Mouse (Mus musculus) forebrain, embryonic 14.5 days (tissue): ENCODE measurements around the gene Acot4. TPM values are rescaled to one million over a fixed set of nuclear protein-coding genes. Genes with fewer than 3 reads are reported as not detected.
"Not testable (repeated sequence)": the region's sequence is repeated elsewhere in the genome, so short reads cannot be mapped to it uniquely, and the experiment has no call there.

Experiments used
- ATAC-seq: fragments of 200-750 bp; cut with Nextera tagmentation; 2 replicates; pipeline ENCODE4 v1.8.0; 2017; ENCODE audit warnings: mild to moderate bottlenecking, moderate library complexity
- DNase-seq: peaks from one replicate; pipeline ENCODE4 v3.0.0-alpha.2; 2015; ENCODE audit warnings: low spot score
- H3K27ac ChIP-seq: fragments of 300-500 bp; sonication (generic); 2 replicates; pipeline ENCODE4 v1.5.1; 2014; ENCODE audit warnings: low read depth, mild to moderate bottlenecking, control low read depth, low read length, moderate library complexity
- H3K27me3 ChIP-seq: fragments of 300-500 bp; sonication (generic); replicated peaks from 2 replicates; pipeline ENCODE4 v1.6.1; 2014; ENCODE audit warnings: low read length, control low read depth, mixed read lengths; ENCODE audit not compliant: control insufficient read depth, insufficient read depth
- H3K36me3 ChIP-seq: fragments of 300-500 bp; sonication (generic); 2 replicates; pipeline ENCODE4 v1.6.1; 2014; ENCODE audit warnings: low read length, control low read depth; ENCODE audit not compliant: control insufficient read depth, insufficient read depth
- H3K4me1 ChIP-seq: fragments of 300-500 bp; sonication (generic); 2 replicates; pipeline ENCODE4 v1.6.1; 2014; ENCODE audit warnings: antibody characterized with exemption, low read length, control low read depth; ENCODE audit not compliant: control insufficient read depth, insufficient read depth
- H3K4me2 ChIP-seq: fragments of 300-500 bp; sonication (generic); 2 replicates; pipeline ENCODE4 v1.6.1; 2014; ENCODE audit warnings: mild to moderate bottlenecking, control low read depth, low read length
- H3K4me3 ChIP-seq: fragments of 300-500 bp; sonication (generic); 2 replicates; pipeline ENCODE4 v1.5.1; 2014; ENCODE audit warnings: low read depth, low read length, control low read depth
- H3K9ac ChIP-seq: fragments of 300-500 bp; sonication (generic); 2 replicates; pipeline ENCODE4 v1.6.1; 2014; ENCODE audit warnings: mild to moderate bottlenecking, low read length, control low read depth, moderate library complexity
- H3K9me3 ChIP-seq: fragments of 300-500 bp; sonication (generic); replicated peaks from 2 replicates; pipeline ENCODE4 v1.6.1; 2016; ENCODE audit warnings: low read length, control low read depth, mixed read lengths; ENCODE audit not compliant: control insufficient read depth
- WGBS: fragments of 180-500 bp; shearing (Covaris S2); extraction: QIAGEN DNeasy Blood & Tissue Kit; methylation state at CpG from one replicate; pipeline ENCODE4 v1.1.7; 2014; 5-methylcytosine and 5-hydroxymethylcytosine counted together
- polyA plus RNA-seq: library from polyadenylated mRNA; unstranded; fragments of >200 nt; fragmentation: Nextera tagmentation; extraction: Ambion mirVana; gene quantifications from 2 replicates; pipeline ENCODE4 v1.2.1, GENCODE M21; 2014

Gene Acot4
- polyA plus RNA-seq, 1 experiment from 2014 or later, result 0.22 TPM

GRCm38 (mm10) chr12:84023052-84023745 lies 15.0 kb upstream of the Acot4 start:
- H3K9me3 ChIP-seq, result no peaks in the 10 kb centered on the region
- WGBS, result 79% methylated on average over 9 of the region's 9 CpGs
- DNase-seq, result no peak
- no peak overlapping the region for H3K27ac ChIP-seq
- no peak for ATAC-seq
- no peak overlapping the region for H3K9ac ChIP-seq
- H3K27me3 ChIP-seq, result no peaks in the 10 kb centered on the region
- H3K36me3 ChIP-seq, result no peaks in the 10 kb centered on the region
- no peaks in the 10 kb centered on the region for H3K4me1 ChIP-seq
- H3K4me3 ChIP-seq, result no peak overlapping the region
- H3K4me2 ChIP-seq, result no peak overlapping the region

GRCm38 (mm10) chr12:84025888-84026287 lies 12.3 kb upstream of the Acot4 start:
- H3K4me3 ChIP-seq, result no peak overlapping the region
- no peaks in the 10 kb centered on the region for H3K4me1 ChIP-seq
- no peaks in the 10 kb centered on the region for H3K27me3 ChIP-seq
- ATAC-seq, result no peak
- H3K36me3 ChIP-seq, result no peaks in the 10 kb centered on the region
- no peak for DNase-seq
- H3K9ac ChIP-seq, result no peak overlapping the region
- 94% methylated on average over 7 of the region's 7 CpGs for WGBS
- H3K4me2 ChIP-seq, result no peak overlapping the region
- H3K27ac ChIP-seq, result no peak overlapping the region
- H3K9me3 ChIP-seq, result no peaks in the 10 kb centered on the region

GRCm38 (mm10) chr12:84028328-84028727 lies 9.9 kb upstream of the Acot4 start:
- H3K9ac ChIP-seq, DNase-seq, H3K27ac ChIP-seq, H3K4me1 ChIP-seq, H3K9me3 ChIP-seq, H3K27me3 ChIP-seq, ATAC-seq, H3K36me3 ChIP-seq, H3K4me2 ChIP-seq, H3K4me3 ChIP-seq: not testable (repeated sequence)
- 34% methylated on average over 3 of the region's 3 CpGs for WGBS

DNA sequence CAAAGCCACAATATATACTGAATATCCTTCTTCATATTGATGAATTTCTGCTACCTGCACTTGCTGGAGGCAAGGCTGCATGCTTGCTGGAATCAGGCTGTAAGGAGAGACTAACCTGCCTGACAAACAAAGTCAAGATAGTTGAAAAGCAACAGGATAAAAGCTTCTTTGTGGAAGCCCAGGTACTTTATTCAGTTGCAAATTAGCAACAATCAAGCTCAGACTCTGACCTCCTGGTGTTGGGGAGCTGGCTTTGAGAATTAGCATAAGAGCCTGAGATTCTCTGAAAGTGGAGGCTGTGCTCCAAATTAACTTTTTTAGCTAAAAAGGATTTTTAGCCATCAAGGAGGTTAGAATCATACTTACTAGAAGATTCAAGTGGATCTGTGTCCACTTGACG lies 9.1 kb upstream of the Acot4 start:
- not testable (repeated sequence) for H3K4me3 ChIP-seq, H3K4me1 ChIP-seq, H3K9ac ChIP-seq, H3K4me2 ChIP-seq, H3K36me3 ChIP-seq, ATAC-seq, H3K27ac ChIP-seq, H3K27me3 ChIP-seq, H3K9me3 ChIP-seq, DNase-seq
- WGBS, result 84% methylated on average over 1 of the region's 1 CpGs

- Histone ChIP-seq H3K27me3 (no peaks in the 10 kb centered on the region), H3K9ac (no peak overlapping the region), H3K9me3 (no peaks in the 10 kb centered on the region), H3K27ac (no peak overlapping the region), H3K4me1 (no peaks in the 10 kb centered on the region), H3K4me2 (no peak overlapping the region), H3K36me3 (no peaks in the 10 kb centered on the region), H3K4me3 (no peak overlapping the region)
- 68% methylated on average over 4 of the region's 4 CpGs for WGBS
- DNase-seq, result peak; percentile 84
- peak; percentile 80 for ATAC-seq
These were observed 7.4 kb upstream of the Acot4 start for GRCm38 (mm10) chr12:84030659-84031332.

DNA sequence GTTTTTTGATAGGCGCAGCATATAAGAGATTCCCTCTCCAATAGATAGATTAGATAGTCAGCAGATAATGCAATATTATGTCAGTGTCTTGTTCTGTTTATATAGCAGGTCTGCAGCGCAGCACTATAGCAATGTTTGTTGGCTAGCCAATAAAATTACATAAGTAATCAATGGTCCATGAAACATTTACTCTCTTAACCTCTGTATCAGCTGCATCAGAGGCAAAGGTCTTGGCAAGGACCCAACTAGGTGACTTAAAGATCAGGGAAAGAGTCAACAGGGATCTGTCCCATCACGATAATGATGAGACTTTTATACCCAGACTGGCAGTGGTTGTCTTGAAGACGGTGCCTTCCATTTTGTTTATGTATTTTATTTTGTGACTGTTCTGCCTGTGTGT lies 5.3 kb upstream of the Acot4 start:
- H3K4me1 ChIP-seq, result no peaks in the 10 kb centered on the region
- no peak overlapping the region for H3K9ac ChIP-seq
- ATAC-seq (no peak), DNase-seq (no peak)
- H3K9me3 ChIP-seq, result no peaks in the 10 kb centered on the region
- H3K27ac ChIP-seq, result no peak overlapping the region
- H3K4me3 ChIP-seq, result no peak overlapping the region
- H3K27me3 ChIP-seq, result no peaks in the 10 kb centered on the region; the same call in 1 of the 2 replicates
- WGBS, result 90% methylated on average over 4 of the region's 4 CpGs
- no peaks in the 10 kb centered on the region for H3K36me3 ChIP-seq
- H3K4me2 ChIP-seq, result no peak overlapping the region

GRCm38 (mm10) chr12:84033302-84033701 lies 4.9 kb upstream of the Acot4 start:
- not testable (repeated sequence) for H3K36me3 ChIP-seq, H3K27ac ChIP-seq, H3K9ac ChIP-seq, ATAC-seq, H3K4me1 ChIP-seq, H3K9me3 ChIP-seq, H3K4me3 ChIP-seq, DNase-seq, H3K27me3 ChIP-seq, H3K4me2 ChIP-seq
- WGBS, result 85% methylated on average over 2 of the region's 2 CpGs

GRCm38 (mm10) chr12:84034108-84034507 lies 4.1 kb upstream of the Acot4 start:
- Histone ChIP-seq H3K9me3 (no peaks in the 10 kb centered on the region), H3K27me3 (no peaks in the 10 kb centered on the region; the same call in 1 of the 2 replicates), H3K9ac (no peak overlapping the region), H3K4me3 (no peak overlapping the region), H3K36me3 (no peaks in the 10 kb centered on the region), H3K27ac (no peak overlapping the region), H3K4me1 (no peaks in the 10 kb centered on the region), H3K4me2 (no peak overlapping the region)
- 80% methylated on average over 4 of the region's 4 CpGs for WGBS
- ATAC-seq, result no peak
- no peak for DNase-seq

DNA sequence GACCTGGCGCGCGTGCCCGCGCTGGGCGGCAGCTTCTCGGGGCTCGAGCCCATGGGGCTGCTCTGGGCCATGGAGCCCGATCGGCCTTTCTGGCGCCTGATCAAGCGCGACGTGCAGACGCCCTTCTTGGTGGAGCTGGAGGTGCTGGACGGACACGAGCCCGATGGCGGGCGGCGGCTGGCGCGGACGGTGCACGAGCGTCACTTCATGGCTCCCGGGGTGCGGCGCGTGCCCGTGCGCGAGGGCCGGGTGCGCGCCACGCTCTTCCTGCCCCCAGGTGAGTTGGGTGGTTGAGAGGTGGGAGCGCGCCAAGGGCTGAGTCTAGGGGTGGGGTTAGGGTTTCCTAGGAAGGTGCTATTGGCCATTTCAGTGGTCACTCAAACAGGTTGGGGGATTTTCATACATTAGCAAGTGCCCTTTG lies 522 bp downstream of the Acot4 start, which contains the start of gene Gm49366:
Gm49366 (plus strand) TSS at position 245 of the 421 bp plus-strand sequence.
- Histone ChIP-seq H3K4me3 (peak within 1 kb of the TSS; percentile 36), H3K4me2 (peak within 1 kb of the TSS; percentile 52), H3K9ac (peak within 1 kb of the TSS; percentile 53; the same call in 1 of the 2 replicates)
- not testable (repeated sequence) for H3K27me3 ChIP-seq, H3K9me3 ChIP-seq, H3K27ac ChIP-seq, H3K36me3 ChIP-seq, H3K4me1 ChIP-seq
- DNase-seq, result peak; percentile 7
- WGBS, result 4% methylated on average over 33 of the region's 39 CpGs
- peak; percentile 40; the same call in 1 of the 2 replicates for ATAC-seq
